Mouse (Mus musculus) heart, adult 2 months (tissue): Measurements from ENCODE around the gene Gng4. TPM values are rescaled to one million over a fixed set of nuclear protein-coding genes. Genes with fewer than 3 reads are reported as not detected.

Experiments used
- DNase-seq, 2 experiments: peaks; one replicate each; pipeline ENCODE4 v3.0.0; 2021
- H3K27ac ChIP-seq: fragments of 200-600 bp; 2 replicates; pipeline ENCODE4 v1.8.1; 2022
- H3K27me3 ChIP-seq: fragments of 200-500 bp; 2 replicates; pipeline ENCODE4 v1.6.1; 2012; ENCODE audit warnings: mild to moderate bottlenecking, low read length, inconsistent platforms, mixed read lengths; ENCODE audit not compliant: control insufficient read depth, insufficient read depth
- H3K36me3 ChIP-seq: fragments of 200-500 bp; 2 replicates; pipeline ENCODE4 v1.6.1; 2012; ENCODE audit warnings: low read length, inconsistent platforms; ENCODE audit not compliant: control insufficient read depth, insufficient read depth
- H3K4me1 ChIP-seq: fragments of 200-500 bp; 2 replicates; pipeline ENCODE4 v1.6.1; 2011; ENCODE audit warnings: low read length; ENCODE audit not compliant: control insufficient read depth, insufficient read depth
- H3K4me3 ChIP-seq: fragments of 200-600 bp; 2 replicates; pipeline ENCODE4 v1.8.1; 2022
- H3K79me2 ChIP-seq: fragments of 200-500 bp; replicated peaks from 2 replicates; pipeline ENCODE4 v1.6.1; 2012; ENCODE audit warnings: mild to moderate bottlenecking, inconsistent platforms, low read length, moderate library complexity, mixed read lengths; ENCODE audit not compliant: control insufficient read depth, insufficient read depth
- H3K9ac ChIP-seq: fragments of 200-500 bp; 2 replicates; pipeline ENCODE4 v1.6.1; 2012; ENCODE audit warnings: low read depth, mild to moderate bottlenecking, control low read depth, inconsistent platforms, low read length, mixed read lengths
- CTCF ChIP-seq: fragments of 200-600 bp; IDR thresholded peaks from 2 replicates; pipeline ENCODE4 v1.8.1; 2022; ENCODE audit warnings: antibody characterized with exemption, mild to moderate bottlenecking, moderate library complexity
- EP300 ChIP-seq: fragments of 200-500 bp; IDR thresholded peaks from 2 replicates; pipeline ENCODE4 v1.6.1; 2011; ENCODE audit warnings: low read depth, low read length, control low read depth; ENCODE audit not compliant: insufficient read depth
- POLR2A ChIP-seq: fragments of 200-500 bp; IDR thresholded peaks from 2 replicates; pipeline ENCODE4 v1.6.1; 2011; ENCODE audit warnings: mild to moderate bottlenecking, low read depth, low read length, control low read depth; ENCODE audit not compliant: insufficient read depth
- WGBS: fragments of 180-500 bp; shearing (Covaris S2); methylation state at CpG from one replicate; pipeline ENCODE4 v1.1.7; 2018; 5-methylcytosine and 5-hydroxymethylcytosine counted together
- intact Hi-C: fragments of 180-260 bp; cut with DNase I; formaldehyde crosslinking; loops from one replicate; pipeline ENCODE4 v1.15.1; 2025
- polyA plus RNA-seq: library from polyadenylated mRNA; depleted of rRNA; stranded (reverse); fragments of >200 nt; gene quantifications from 2 replicates; pipeline ENCODE4 v1.2.3, GENCODE M21; 2012
- total RNA-seq, 2 experiments: library from RNA; stranded (reverse); gene quantifications; 2 replicates each; pipeline ENCODE4 v1.2.3; 2021

Gene Gng4
- total and polyA plus RNA-seq, 3 experiments: 0.23 to 0.49 (median 0.32) TPM

DNA sequence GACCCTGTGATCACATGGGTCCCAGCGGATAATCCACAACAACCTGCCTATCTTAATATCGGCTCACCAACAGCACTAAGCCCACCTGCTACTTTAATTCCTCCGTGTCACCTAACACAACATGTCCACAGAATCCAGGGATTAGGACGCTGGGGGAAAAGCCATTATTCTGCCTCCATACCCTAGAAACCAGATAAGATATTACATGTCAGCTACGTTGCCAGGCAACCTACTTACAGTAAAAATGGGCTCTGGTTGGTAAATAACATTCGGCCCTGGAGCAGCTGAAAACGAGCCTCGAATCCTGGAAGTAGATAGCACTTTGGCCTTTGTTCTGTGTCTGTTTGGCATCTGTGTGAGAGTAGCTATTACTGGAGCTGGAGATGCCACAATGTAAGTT, 14.9 kb downstream of the Gng4 start:
- WGBS: 62% methylated on average over 8 of the region's 8 CpGs
- Histone ChIP-seq H3K4me3 (no peak overlapping the region), H3K79me2 (no peaks in the 10 kb centered on the region), H3K36me3 (no peaks in the 10 kb centered on the region), H3K27me3 (no peaks in the 10 kb centered on the region), H3K9ac (no peak overlapping the region), H3K27ac (no peak overlapping the region), H3K4me1 (no peaks in the 10 kb centered on the region)
- DNase-seq: no peak
- TF ChIP-seq CTCF (no peak), EP300 (no peak), POLR2A (no peak)
- intact Hi-C loops: no loop called here

DNA sequence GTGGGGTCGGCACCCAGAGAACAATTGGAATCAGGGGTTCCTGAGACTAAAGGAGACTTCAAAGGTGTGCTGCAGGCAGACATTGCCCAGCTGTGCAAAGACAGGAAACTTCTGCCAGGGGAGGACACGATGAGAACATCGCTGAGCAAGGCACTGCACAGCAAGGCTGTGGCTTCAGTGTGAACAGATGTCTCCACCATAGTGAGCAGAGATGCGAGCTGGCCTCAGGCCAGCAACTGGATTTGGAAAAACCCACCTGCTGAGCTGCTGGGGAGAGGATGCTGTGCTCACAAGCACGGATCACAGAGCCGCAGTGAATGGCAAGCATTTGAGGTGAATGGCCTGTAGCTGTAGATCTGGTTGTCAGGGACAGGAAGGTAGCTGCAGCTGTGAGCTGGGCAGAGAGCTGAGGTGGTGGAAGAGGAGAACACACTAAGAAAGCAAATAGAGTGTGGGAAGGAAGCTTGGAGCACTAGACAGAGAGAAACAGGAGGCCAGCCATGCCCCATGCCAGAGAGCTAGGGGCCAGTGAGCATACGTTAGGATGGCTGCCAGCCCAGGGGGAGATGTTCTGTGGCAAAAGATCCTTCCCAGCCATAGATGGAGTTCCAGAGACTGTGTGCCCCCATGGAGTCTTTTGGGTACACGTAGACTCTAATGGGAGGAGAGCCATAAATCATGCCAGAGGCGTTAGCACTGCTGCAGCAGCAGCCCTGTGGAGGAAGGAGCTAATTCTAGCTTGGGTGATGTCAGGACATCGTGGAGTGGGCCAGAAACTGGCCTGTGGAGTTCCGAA, 24.7 kb downstream of the Gng4 start:
- no peak overlapping the region for H3K9ac ChIP-seq
- H3K4me3 ChIP-seq: no peak overlapping the region
- H3K36me3 ChIP-seq: no peaks in the 10 kb centered on the region
- 40% methylated on average over 11 of the region's 11 CpGs for WGBS
- H3K79me2 ChIP-seq: no peaks in the 10 kb centered on the region
- DNase-seq: no peak
- no peak for TF ChIP-seq CTCF
- TF ChIP-seq EP300: no peak
- TF ChIP-seq POLR2A: no peak
- intact Hi-C loops: no loop called here
- no peaks in the 10 kb centered on the region for H3K4me1 ChIP-seq
- no peaks in the 10 kb centered on the region for H3K27me3 ChIP-seq
- H3K27ac ChIP-seq: no peak overlapping the region

DNA sequence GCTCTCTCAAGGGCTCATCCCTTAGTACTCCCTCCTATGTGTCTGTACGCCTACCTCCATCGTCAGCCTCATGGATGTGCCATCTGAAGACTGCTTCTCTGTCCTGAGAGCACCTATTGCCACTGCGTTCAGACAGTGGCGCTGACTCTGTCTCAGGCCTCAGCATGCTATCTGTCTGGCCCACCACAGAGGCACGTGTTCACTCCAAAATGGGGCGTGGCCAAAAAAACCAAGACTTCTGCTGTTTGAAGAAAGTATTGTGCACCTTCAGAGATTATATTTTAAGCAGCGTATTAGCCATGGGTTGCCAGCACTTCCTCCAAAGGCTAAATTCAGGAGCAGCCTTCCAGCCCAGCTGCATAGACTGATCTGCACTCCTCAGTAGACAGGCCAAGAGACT, 27.0 kb downstream of the Gng4 start:
- 76% methylated on average over 7 of the region's 7 CpGs for WGBS
- Histone ChIP-seq H3K27ac (no peak overlapping the region), H3K36me3 (no peaks in the 10 kb centered on the region), H3K79me2 (no peaks in the 10 kb centered on the region), H3K27me3 (no peaks in the 10 kb centered on the region), H3K4me3 (no peak overlapping the region), H3K4me1 (no peaks in the 10 kb centered on the region), H3K9ac (no peak overlapping the region)
- no peak for TF ChIP-seq POLR2A
- no peak for TF ChIP-seq EP300
- TF ChIP-seq CTCF: no peak
- DNase-seq: no peak
- intact Hi-C loops: no loop called here

DNA sequence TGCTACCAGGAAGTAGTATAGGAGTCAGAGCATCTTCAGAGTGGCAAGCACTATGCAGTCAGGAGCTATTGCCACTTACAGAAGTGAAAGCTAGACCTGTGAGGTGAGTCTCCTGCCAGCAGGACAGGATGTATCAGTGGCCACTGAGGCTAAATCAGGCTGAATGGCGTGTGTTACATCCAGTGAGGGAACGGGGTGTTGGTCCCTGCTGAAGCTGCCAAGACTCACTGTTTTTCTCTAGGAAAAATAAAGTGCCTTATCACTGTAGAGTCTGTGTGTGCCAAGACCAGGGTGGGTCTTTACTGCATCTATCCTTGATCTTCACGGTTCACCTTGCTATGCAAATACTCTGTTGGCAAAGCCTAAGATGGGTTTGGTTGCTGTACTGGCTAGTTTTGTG, 34.8 kb downstream of the Gng4 start:
- no peaks in the 10 kb centered on the region for H3K4me1 ChIP-seq
- H3K27ac ChIP-seq: no peak overlapping the region
- no peak for DNase-seq
- H3K79me2 ChIP-seq: no peaks in the 10 kb centered on the region
- no peaks in the 10 kb centered on the region for H3K36me3 ChIP-seq
- no peak overlapping the region for H3K9ac ChIP-seq
- TF ChIP-seq POLR2A (no peak), CTCF (no peak), EP300 (no peak)
- intact Hi-C loops: no loop called here
- H3K27me3 ChIP-seq: no peaks in the 10 kb centered on the region
- no peak overlapping the region for H3K4me3 ChIP-seq
- whole genome bisulfite sequencing: 50% methylated on average over 3 of the region's 3 CpGs

DNA sequence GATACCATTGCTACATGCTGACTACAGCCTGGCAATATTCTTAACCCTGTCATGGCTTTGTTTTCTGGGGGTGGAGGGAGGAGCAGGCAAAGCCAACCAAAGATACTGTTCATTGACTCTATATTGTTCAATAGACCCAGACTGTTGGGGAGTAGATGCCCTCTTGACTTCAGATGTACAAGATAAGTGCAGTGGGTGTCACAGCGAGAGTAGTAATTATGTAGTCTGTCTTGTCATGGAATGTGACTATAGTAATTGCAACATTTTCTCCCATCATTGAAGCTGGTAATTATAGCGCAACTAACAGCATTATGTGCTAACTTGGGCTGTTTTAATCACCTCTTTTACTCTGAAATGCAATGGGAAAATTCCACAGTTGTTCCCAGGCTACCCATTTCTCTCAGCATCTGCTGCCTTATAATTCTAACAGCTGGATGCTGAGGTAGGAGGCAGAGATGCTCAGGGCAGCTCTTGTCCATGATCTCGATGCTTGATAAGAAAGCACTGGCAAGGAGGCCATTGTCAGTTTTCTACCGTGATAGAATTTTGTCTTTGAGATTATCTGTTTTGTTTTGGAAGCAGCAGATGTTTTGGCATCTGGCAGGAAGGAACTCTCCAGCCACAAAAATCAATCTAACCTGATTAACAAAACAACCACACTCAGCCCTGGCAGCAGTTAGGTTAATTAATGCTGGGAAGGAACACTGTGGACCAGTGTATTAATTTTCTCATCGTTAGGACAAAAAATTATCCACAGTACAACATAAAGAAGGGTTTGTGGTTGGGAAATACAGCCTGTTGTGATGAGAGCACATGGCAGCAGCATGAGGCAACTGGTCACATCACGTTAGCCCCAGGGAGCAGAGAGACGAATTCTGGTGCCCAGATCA, 36.6 kb downstream of the Gng4 start:
- no peak for DNase-seq
- Histone ChIP-seq H3K9ac (no peak overlapping the region), H3K4me1 (no peaks in the 10 kb centered on the region), H3K79me2 (no peaks in the 10 kb centered on the region), H3K27me3 (no peaks in the 10 kb centered on the region), H3K4me3 (no peak overlapping the region), H3K36me3 (no peaks in the 10 kb centered on the region), H3K27ac (no peak overlapping the region)
- 70% methylated on average over 7 of the region's 7 CpGs for WGBS
- intact Hi-C loops: no loop called here
- TF ChIP-seq CTCF: no peak
- no peak for TF ChIP-seq POLR2A
- no peak for TF ChIP-seq EP300

DNA sequence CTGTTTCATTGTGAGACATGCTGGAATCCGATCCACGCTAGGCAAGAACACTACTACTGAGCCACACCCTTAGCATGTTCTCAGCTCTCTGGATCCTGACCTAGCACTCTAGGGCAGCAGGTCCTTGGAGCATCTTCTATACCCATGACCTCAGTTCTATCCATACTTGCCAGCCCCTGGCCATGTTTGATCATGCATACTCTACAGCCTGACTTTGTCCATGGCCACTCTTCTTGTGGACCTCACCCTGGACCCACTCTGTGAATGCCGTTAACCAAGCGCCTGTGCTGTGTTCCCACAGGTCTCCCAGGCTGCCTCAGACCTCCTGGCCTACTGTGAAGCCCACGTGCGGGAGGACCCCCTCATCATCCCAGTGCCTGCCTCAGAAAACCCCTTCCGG, 41.1 kb downstream of the Gng4 start:
- Histone ChIP-seq H3K4me1 (no peaks in the 10 kb centered on the region), H3K27me3 (no peaks in the 10 kb centered on the region), H3K9ac (no peak overlapping the region), H3K4me3 (no peak overlapping the region), H3K79me2 (no peaks in the 10 kb centered on the region), H3K27ac (no peak overlapping the region), H3K36me3 (no peaks in the 10 kb centered on the region)
- WGBS: 84% methylated on average over 7 of the region's 7 CpGs
- no peak for DNase-seq
- no peak for TF ChIP-seq POLR2A
- TF ChIP-seq EP300: no peak
- no peak for TF ChIP-seq CTCF
- intact Hi-C loops: no loop called here
